Mouse (Mus musculus) adrenal gland, adult 10 weeks (tissue): ENCODE results near the gene Klrc3. TPM values are rescaled to one million over a fixed set of nuclear protein-coding genes. Genes with fewer than 3 reads are reported as not detected.

Source experiments
- polyA plus RNA-seq: library from polyadenylated mRNA; stranded (reverse); fragments of 350-450 nt; fragmentation: Illumina TruSeq; extraction: RNeasy Lipid Tissue Mini Kit (QIAGEN cat#74804); gene quantifications from one replicate; pipeline ENCODE4 v1.2.3, GENCODE M21; 2014; ENCODE audit warnings: low read depth, low replicate concordance

Klrc3 gene
- polyA plus RNA-seq = not detected

GRCm38 (mm10) chr6:129643237-129643636 is at the start of gene Klrc3:
Klrc3 (minus strand) TSS chr6:129643337.

GRCm38 (mm10) chr6:129678873-129679272 is 35.7 kb upstream of the Klrc3 start, which contains the start of gene Klrc1:
Klrc1 (minus strand) TSS chr6:129678973.

GRCm38 (mm10) chr6:129660589-129660988 is 17.5 kb upstream of the Klrc3 start, which contains the start of gene Klrc2:
Klrc2 (minus strand) TSS chr6:129660689.

GRCm38 (mm10) chr6:129623735-129624134 is 19.4 kb downstream of the Klrc3 start, which contains the start of gene Klrk1:
Klrk1 (minus strand) TSS chr6:129623864.

GRCm38 (mm10) chr6:129591508-129591907 is 51.6 kb downstream of the Klrc3 start, which contains the start of gene Klrd1:
Klrd1 (plus strand) TSS chr6:129591782.

Other genes starting within 250 kb of the Klrc3 start
- 2.6 TPM for gene Clec1b, start 246.0 kb downstream of the Klrc3 start, polyA plus RNA-seq
- gene Clec9a, start 234.5 kb downstream of the Klrc3 start, polyA plus RNA-seq = 0.64 TPM
- gene Clec1a, start 191.3 kb downstream of the Klrc3 start, polyA plus RNA-seq = 16.1 TPM
- 0.41 TPM for gene Olr1, start 136.2 kb downstream of the Klrc3 start, polyA plus RNA-seq
- not detected for gene Tmem52b, start 130.8 kb downstream of the Klrc3 start, polyA plus RNA-seq
- 79.3 TPM for gene Gabarapl1, start 110.2 kb downstream of the Klrc3 start, polyA plus RNA-seq
- gene Klre1, start 65.4 kb downstream of the Klrc3 start, polyA plus RNA-seq = 0.52 TPM
- 3.4 TPM for gene Klrd1, start 51.6 kb downstream of the Klrc3 start, polyA plus RNA-seq
- gene Klrk1, start 19.5 kb downstream of the Klrc3 start, polyA plus RNA-seq = 2.4 TPM
- gene Klrc2, start 17.4 kb upstream of the Klrc3 start, polyA plus RNA-seq = 0.82 TPM
- gene Klrc1, start 35.6 kb upstream of the Klrc3 start, polyA plus RNA-seq = 1.6 TPM
- gene Klri1, start 73.8 kb upstream of the Klrc3 start, polyA plus RNA-seq = not detected
- gene Klri2, start 97.1 kb upstream of the Klrc3 start, polyA plus RNA-seq = 0.35 TPM
- gene Gm156, start 140.9 kb upstream of the Klrc3 start, polyA plus RNA-seq = not detected
- not detected for gene Gm17631, start 219.3 kb upstream of the Klrc3 start, polyA plus RNA-seq
- not detected for gene Klra17, start 233.3 kb upstream of the Klrc3 start, polyA plus RNA-seq